Mouse (Mus musculus) forebrain, embryonic 14.5 days (tissue): ENCODE data around the gene Slc35e3. TPM values are rescaled to one million over a fixed set of nuclear protein-coding genes. Genes with fewer than 3 reads are reported as not detected.

Source experiments
- ATAC-seq: fragments of 200-750 bp; cut with Nextera tagmentation; 2 replicates; pipeline ENCODE4 v1.8.0; 2017; ENCODE audit warnings: mild to moderate bottlenecking, moderate library complexity
- DNase-seq: peaks from one replicate; pipeline ENCODE4 v3.0.0-alpha.2; 2015; ENCODE audit warnings: low spot score
- H3K27ac ChIP-seq: fragments of 300-500 bp; sonication (generic); 2 replicates; pipeline ENCODE4 v1.5.1; 2014; ENCODE audit warnings: low read depth, mild to moderate bottlenecking, control low read depth, low read length, moderate library complexity
- H3K27me3 ChIP-seq: fragments of 300-500 bp; sonication (generic); replicated peaks from 2 replicates; pipeline ENCODE4 v1.6.1; 2014; ENCODE audit warnings: low read length, control low read depth, mixed read lengths; ENCODE audit not compliant: control insufficient read depth, insufficient read depth
- H3K36me3 ChIP-seq: fragments of 300-500 bp; sonication (generic); 2 replicates; pipeline ENCODE4 v1.6.1; 2014; ENCODE audit warnings: low read length, control low read depth; ENCODE audit not compliant: control insufficient read depth, insufficient read depth
- H3K4me1 ChIP-seq: fragments of 300-500 bp; sonication (generic); 2 replicates; pipeline ENCODE4 v1.6.1; 2014; ENCODE audit warnings: antibody characterized with exemption, low read length, control low read depth; ENCODE audit not compliant: control insufficient read depth, insufficient read depth
- H3K4me2 ChIP-seq: fragments of 300-500 bp; sonication (generic); 2 replicates; pipeline ENCODE4 v1.6.1; 2014; ENCODE audit warnings: mild to moderate bottlenecking, control low read depth, low read length
- H3K4me3 ChIP-seq: fragments of 300-500 bp; sonication (generic); 2 replicates; pipeline ENCODE4 v1.5.1; 2014; ENCODE audit warnings: low read depth, low read length, control low read depth
- H3K9ac ChIP-seq: fragments of 300-500 bp; sonication (generic); 2 replicates; pipeline ENCODE4 v1.6.1; 2014; ENCODE audit warnings: mild to moderate bottlenecking, low read length, control low read depth, moderate library complexity
- H3K9me3 ChIP-seq: fragments of 300-500 bp; sonication (generic); replicated peaks from 2 replicates; pipeline ENCODE4 v1.6.1; 2016; ENCODE audit warnings: low read length, control low read depth, mixed read lengths; ENCODE audit not compliant: control insufficient read depth
- WGBS: fragments of 180-500 bp; shearing (Covaris S2); extraction: QIAGEN DNeasy Blood & Tissue Kit; methylation state at CpG from one replicate; pipeline ENCODE4 v1.1.7; 2014; 5-methylcytosine and 5-hydroxymethylcytosine counted together
- polyA plus RNA-seq: library from polyadenylated mRNA; unstranded; fragments of >200 nt; fragmentation: Nextera tagmentation; extraction: Ambion mirVana; gene quantifications from 2 replicates; pipeline ENCODE4 v1.2.1, GENCODE M21; 2014

The Slc35e3 gene
- polyA plus RNA-seq, 1 experiment from 2014 or later, result 17.7 TPM

DNA sequence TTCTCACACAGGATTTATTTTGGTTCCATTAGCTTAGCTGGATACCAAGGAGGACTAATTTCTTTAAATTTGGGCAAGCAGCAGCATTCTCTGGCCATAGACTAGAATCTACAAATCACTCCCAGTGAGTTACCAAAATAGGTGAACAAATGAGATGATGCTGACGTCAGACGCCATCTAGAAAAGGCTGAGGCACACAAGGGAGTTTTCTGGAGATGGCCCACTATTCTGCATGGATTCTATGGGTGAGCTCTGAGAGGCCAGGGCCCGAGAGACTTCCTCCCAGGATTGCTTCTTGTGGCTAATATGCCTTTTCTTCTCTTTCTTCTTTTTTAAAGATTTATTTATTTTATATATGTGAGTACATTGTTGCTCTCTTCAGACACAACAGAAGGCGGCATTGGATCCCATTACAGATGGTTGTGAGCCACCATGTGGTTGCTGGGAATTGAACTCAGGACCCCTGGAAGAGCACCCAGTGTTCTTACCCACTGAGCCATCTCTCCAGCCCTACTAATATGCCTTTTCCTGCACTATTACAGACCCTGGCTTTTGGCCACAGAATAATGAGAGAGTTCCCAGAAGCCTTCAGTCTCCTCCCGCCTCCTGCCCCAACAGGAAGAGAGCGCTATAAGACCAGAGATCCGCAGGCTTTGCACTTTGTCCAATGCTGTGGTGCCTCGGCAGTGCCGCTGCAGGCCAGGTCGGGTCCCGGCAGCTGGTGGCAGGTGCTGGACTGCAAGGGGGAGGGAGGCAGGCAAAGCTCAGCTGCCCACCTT is 19.1 kb upstream of the Slc35e3 start:
- ATAC-seq, result no peak
- no peaks in the 10 kb centered on the region for H3K27me3 ChIP-seq
- no peaks in the 10 kb centered on the region for H3K9me3 ChIP-seq
- H3K27ac ChIP-seq, result no peak overlapping the region
- DNase-seq, result no peak
- H3K4me2 ChIP-seq, result no peak overlapping the region
- H3K36me3 ChIP-seq, result peaks cover 85% of the 10 kb centered on the region
- H3K9ac ChIP-seq, result no peak overlapping the region
- H3K4me3 ChIP-seq, result no peak overlapping the region
- no peaks in the 10 kb centered on the region for H3K4me1 ChIP-seq
- WGBS, result 93% methylated on average over 11 of the region's 11 CpGs

DNA sequence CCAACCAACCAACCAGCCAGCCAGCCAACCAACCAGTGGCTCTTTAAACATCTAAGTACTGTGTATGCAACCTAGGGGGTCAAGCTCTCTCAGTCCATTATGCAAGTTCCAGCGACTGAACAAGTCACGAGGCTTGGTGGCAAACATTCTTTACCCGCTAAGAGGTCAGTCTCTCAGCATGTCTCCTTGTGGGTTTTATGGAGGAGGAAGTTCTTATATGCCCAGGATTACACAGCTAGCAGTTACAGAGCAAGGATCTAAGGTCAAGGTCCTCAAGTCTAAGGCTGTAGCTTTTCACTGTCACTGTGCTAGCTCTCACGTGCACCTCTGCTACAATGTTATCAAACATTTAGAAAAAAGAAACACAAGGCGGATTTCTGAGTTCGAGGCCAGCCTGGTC is 18.4 kb upstream of the Slc35e3 start:
- Histone ChIP-seq H3K4me3 (no peak overlapping the region), H3K27me3 (no peaks in the 10 kb centered on the region), H3K9me3 (no peaks in the 10 kb centered on the region), H3K9ac (no peak overlapping the region), H3K36me3 (peaks cover 85% of the 10 kb centered on the region), H3K4me1 (no peaks in the 10 kb centered on the region), H3K4me2 (no peak overlapping the region), H3K27ac (no peak overlapping the region)
- DNase-seq, result no peak
- ATAC-seq, result no peak
- WGBS, result 89% methylated on average over 6 of the region's 6 CpGs

DNA sequence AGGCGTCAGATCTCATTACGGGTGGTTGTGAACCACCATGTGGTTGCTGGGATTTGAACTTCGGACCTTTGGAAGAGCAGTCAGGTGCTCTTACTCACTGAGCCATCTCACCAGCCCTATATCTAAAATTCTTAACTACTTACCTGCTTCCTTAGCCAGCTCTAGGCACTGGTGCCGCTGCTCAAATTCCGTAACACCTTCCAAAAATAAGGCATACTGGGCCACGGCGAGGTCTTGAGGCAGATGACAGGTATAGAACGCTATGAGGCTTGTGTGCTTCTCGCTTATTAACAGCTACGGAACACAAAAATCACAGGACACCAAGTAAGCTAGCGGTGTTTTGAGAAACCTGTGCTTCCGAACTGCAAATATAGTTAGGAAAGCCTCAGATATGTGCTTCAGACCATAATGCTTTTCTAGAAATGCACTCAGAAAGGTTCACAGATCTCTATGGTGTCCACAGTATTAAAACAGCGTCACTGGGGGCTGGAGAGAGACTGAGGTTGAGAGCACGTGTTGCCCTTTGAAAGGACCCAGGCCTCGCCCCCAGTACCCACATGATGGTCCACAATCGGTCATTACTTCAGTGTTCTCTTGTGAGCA is 17.5 kb upstream of the Slc35e3 start:
- DNase-seq (no peak), ATAC-seq (no peak)
- H3K36me3 ChIP-seq, result peaks cover 91% of the 10 kb centered on the region
- no peaks in the 10 kb centered on the region for H3K4me1 ChIP-seq
- no peaks in the 10 kb centered on the region for H3K27me3 ChIP-seq
- H3K9ac ChIP-seq, result no peak overlapping the region
- H3K4me2 ChIP-seq, result no peak overlapping the region
- H3K27ac ChIP-seq, result no peak overlapping the region
- H3K4me3 ChIP-seq, result no peak overlapping the region
- WGBS, result 97% methylated on average over 16 of the region's 16 CpGs
- H3K9me3 ChIP-seq, result no peaks in the 10 kb centered on the region

DNA sequence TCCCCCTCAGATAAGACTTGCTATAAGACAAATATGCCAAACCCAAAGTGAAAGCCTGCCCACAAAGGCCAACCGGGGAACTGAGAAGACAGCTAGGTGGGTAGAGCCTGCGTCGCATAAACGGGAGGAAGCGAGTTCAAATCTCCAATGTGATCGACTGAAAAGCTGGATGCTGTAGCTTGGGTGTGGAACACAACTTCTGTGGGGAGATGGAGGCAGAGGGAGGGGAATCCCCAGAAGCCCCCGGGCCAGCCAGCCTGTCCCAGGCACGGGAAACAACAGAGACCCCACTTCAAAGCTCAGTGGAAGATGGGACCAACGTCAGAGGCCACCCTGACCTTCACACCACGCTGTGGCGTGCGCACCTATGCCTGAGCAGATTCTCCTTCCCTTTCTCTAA is 16.8 kb upstream of the Slc35e3 start:
- ATAC-seq, result no peak
- DNase-seq, result no peak
- Histone ChIP-seq H3K4me3 (no peak overlapping the region), H3K4me1 (no peaks in the 10 kb centered on the region), H3K36me3 (peaks cover 93% of the 10 kb centered on the region), H3K9ac (no peak overlapping the region), H3K9me3 (no peaks in the 10 kb centered on the region), H3K27me3 (no peaks in the 10 kb centered on the region), H3K4me2 (no peak overlapping the region), H3K27ac (no peak overlapping the region)
- WGBS, result 97% methylated on average over 12 of the region's 12 CpGs

DNA sequence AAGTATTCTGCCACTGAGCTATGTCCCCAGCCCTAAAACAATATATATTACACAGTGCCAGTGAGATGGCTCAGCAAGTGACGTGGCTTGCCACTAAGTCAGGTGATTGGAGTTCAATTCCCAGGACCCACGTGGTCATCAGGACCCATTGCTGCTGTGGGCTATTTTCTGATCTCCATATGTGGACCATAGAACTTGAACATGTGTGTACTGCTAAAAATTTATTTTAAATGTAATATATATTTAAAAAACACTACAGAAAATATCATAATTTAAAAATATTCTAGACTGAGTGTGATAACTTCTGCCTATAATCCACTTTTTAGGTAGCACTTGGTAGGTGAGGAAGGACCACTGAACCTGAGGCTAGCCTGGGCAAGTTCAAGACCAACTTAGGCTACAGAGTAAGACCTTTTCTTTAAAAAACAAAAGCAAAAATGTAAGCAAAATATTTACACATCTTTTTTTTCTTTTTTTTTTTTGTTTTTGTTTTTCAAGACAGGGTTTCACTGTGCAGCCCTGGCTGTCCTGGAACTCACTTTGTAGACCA is 16.2 kb upstream of the Slc35e3 start:
- peaks cover 94% of the 10 kb centered on the region for H3K36me3 ChIP-seq
- no peak overlapping the region for H3K9ac ChIP-seq
- no peaks in the 10 kb centered on the region for H3K9me3 ChIP-seq
- ATAC-seq, result no peak
- H3K4me1 ChIP-seq, result no peaks in the 10 kb centered on the region
- H3K27ac ChIP-seq, result no peak overlapping the region
- WGBS, result 98% methylated on average over 2 of the region's 2 CpGs
- H3K4me3 ChIP-seq, result no peak overlapping the region
- no peak overlapping the region for H3K4me2 ChIP-seq
- no peaks in the 10 kb centered on the region for H3K27me3 ChIP-seq
- DNase-seq, result no peak

DNA sequence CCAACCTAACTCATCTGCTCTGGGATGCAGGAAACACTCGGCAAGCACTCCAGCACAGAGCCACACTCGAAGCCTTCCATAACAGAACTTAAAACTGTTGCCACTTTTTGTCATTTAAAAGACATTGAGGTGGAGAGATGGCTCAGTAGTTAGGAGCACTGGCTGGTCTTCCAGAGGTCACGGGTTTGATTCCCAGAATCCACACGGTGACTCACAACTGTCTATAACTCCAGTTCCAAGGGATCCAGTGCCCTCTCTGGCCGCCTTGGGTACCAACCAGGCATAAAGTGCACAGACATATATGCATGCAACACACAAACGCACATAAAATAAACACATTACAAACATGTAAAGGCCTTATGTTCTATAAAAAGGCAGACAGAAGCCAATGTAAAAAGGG is 15.4 kb upstream of the Slc35e3 start:
- DNase-seq (no peak), ATAC-seq (no peak)
- 93% methylated on average over 6 of the region's 6 CpGs for WGBS
- Histone ChIP-seq H3K4me1 (no peaks in the 10 kb centered on the region), H3K4me3 (no peak overlapping the region), H3K9me3 (no peaks in the 10 kb centered on the region), H3K27me3 (no peaks in the 10 kb centered on the region), H3K27ac (no peak overlapping the region), H3K9ac (no peak overlapping the region), H3K4me2 (no peak overlapping the region), H3K36me3 (peaks cover 96% of the 10 kb centered on the region)

DNA sequence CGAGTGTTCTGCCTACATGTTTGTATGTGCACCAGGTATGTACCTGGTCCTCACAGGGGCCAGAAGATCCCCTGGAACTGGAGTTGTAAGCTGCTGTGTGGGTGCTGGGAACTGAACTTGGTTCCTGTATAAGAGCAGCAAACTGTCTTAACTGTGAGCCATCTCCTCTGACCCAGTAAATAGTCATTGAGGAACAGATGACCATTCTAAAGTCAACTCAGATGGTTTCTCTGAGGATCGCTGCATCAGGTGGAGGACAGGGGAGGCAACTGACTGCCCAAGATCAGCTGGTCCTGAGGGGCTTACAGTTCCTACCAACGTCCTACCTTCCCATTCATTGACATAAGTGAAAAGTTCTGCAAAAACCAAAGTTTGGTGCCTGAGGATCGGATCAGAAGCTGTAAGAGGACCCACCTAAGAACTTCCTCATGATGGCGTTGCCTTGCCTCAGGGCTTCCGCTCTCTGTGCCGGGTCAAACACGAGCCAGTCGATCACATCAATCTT is 14.7 kb upstream of the Slc35e3 start:
- Histone ChIP-seq H3K36me3 (peaks cover 96% of the 10 kb centered on the region), H3K9me3 (no peaks in the 10 kb centered on the region), H3K4me2 (no peak overlapping the region), H3K27me3 (no peaks in the 10 kb centered on the region), H3K27ac (no peak overlapping the region), H3K9ac (no peak overlapping the region), H3K4me1 (no peaks in the 10 kb centered on the region), H3K4me3 (no peak overlapping the region)
- ATAC-seq (no peak), DNase-seq (no peak)
- 96% methylated on average over 9 of the region's 9 CpGs for WGBS

DNA sequence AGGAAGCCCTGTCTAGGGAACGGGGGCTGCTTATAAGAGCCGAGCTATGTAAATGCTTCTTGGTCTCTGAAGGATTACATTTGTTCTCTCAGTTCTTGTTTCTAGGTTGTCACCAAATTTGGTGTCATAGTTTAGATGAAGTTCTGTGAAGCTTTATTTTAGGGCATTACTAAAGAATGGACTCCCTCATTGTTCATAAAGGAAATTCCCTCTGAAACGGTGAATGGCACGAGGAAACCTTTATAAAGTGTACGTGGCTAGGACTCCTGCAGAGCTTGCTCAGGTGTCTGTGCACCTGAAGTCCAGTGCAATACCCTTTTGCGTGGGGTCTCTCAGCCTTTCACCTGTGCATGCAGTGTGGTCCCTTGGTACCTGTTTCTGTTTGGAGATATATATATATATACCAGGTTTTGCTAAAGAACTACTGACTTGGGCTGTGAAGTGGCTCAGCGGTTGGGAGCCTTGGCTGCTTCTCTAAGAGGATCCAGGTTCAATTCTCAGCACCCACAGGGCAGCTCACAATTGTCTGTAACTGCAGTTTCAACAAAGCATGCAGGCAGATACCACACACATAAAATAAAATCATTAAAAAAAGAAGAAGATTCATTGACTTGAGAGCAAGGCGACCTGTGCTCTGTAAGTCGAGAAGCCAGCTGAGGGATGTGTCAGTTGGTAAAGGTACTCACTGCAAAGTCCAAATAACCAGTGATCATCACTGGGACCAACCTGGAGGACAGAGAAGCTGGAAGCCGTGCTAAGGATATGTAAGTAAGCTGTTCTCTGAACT is 13.9 kb upstream of the Slc35e3 start:
- DNase-seq (no peak), ATAC-seq (no peak)
- H3K9me3 ChIP-seq, result no peaks in the 10 kb centered on the region
- peaks cover 96% of the 10 kb centered on the region for H3K36me3 ChIP-seq
- no peak overlapping the region for H3K4me2 ChIP-seq
- H3K27ac ChIP-seq, result no peak overlapping the region
- H3K9ac ChIP-seq, result no peak overlapping the region
- no peaks in the 10 kb centered on the region for H3K27me3 ChIP-seq
- 95% methylated on average over 10 of the region's 10 CpGs for WGBS
- H3K4me3 ChIP-seq, result no peak overlapping the region
- no peaks in the 10 kb centered on the region for H3K4me1 ChIP-seq
